Mouse (Mus musculus) megakaryocyte, embryonic 14.5 days (primary cell): Measurements from ENCODE around the gene Plxna2.

ENCODE experiments used
- FLI1 ChIP-seq: IDR thresholded peaks from 2 replicates; pipeline ENCODE4 v1.6.1; 2012; ENCODE audit warnings: low read length, inconsistent platforms, mixed read lengths
- GATA1 ChIP-seq: IDR thresholded peaks from 3 replicates; pipeline ENCODE4 v1.6.1; 2012; ENCODE audit warnings: mixed read lengths, low read length, inconsistent platforms, borderline replicate concordance

DNA sequence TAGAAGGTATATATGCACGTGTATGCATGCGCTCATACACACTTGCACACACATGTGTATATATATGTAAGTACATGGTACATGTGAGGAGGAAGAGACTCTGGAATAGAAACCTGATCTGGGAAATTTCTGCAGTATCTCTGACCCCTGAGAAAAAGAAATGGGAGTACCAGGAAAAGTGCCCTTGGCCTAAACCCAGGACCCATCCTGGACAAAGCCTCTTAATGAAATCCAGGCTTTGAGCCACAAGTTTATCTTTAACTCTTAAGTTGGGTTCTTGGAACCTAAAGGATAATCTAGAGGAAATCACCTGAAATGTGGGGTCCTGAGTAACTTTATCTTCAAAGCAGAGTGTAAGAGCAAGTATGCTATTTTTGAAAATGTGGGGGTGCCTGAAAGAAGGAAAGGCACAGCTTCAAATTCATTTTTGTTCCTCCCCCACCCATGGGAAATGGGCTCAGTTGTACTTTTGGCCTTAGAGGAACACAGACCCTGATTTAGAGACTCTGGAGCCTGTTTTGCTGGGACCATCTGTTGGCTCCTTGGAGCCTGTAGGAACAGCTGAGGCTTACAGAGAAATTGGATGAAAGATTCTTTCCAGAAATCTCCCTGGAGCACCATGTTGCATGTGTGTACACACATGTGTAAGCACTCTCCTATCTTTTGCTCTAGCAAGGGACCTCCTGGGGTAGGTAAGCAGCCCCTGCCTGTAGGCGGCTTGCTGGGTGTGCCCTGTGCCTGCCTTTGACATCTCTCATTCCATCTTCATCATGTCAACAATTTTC is 57.3 kb downstream of the Plxna2 start:
- no peak for TF ChIP-seq GATA1
- no peak for TF ChIP-seq FLI1
